Mouse (Mus musculus) heart, postnatal 0 days (tissue): ENCODE data around the gene Snx32. TPM values are rescaled to one million over a fixed set of nuclear protein-coding genes. Genes with fewer than 3 reads are reported as not detected.

Source experiments
- ATAC-seq: fragments of 200-750 bp; cut with Nextera tagmentation; 2 replicates; pipeline ENCODE4 v1.8.0; 2017; ENCODE audit warnings: low read depth, moderate number of reproducible peaks, moderate library complexity; ENCODE audit not compliant: insufficient read depth
- DNase-seq: peaks from one replicate; pipeline ENCODE4 v3.0.0-alpha.2; 2016; ENCODE audit warnings: low spot score
- H3K27ac ChIP-seq: fragments of 300-500 bp; sonication (generic); 2 replicates; pipeline ENCODE4 v1.5.1; 2014; ENCODE audit warnings: low read depth, mild to moderate bottlenecking
- H3K27me3 ChIP-seq: fragments of 300-500 bp; sonication (generic); 2 replicates; pipeline ENCODE4 v1.6.1; 2014; ENCODE audit warnings: low read length, mixed read lengths; ENCODE audit not compliant: control insufficient read depth, insufficient read depth
- H3K36me3 ChIP-seq: fragments of 300-500 bp; sonication (generic); replicated peaks from 2 replicates; pipeline ENCODE4 v1.6.1; 2014; ENCODE audit warnings: low read length, mixed read lengths; ENCODE audit not compliant: control insufficient read depth, insufficient read depth
- H3K4me1 ChIP-seq: fragments of 300-500 bp; sonication (generic); 2 replicates; pipeline ENCODE4 v1.6.1; 2014; ENCODE audit warnings: antibody characterized with exemption; ENCODE audit not compliant: control insufficient read depth, insufficient read depth
- H3K4me2 ChIP-seq: fragments of 300-500 bp; sonication (generic); 2 replicates; pipeline ENCODE4 v1.6.1; 2014; ENCODE audit warnings: low read depth, mild to moderate bottlenecking, low read length, moderate library complexity
- H3K4me3 ChIP-seq: fragments of 300-500 bp; sonication (generic); 2 replicates; pipeline ENCODE4 v1.5.1; 2014; ENCODE audit warnings: low read depth, low read length
- H3K9ac ChIP-seq: fragments of 300-500 bp; sonication (generic); replicated peaks from 2 replicates; pipeline ENCODE4 v1.6.1; 2014; ENCODE audit warnings: low read depth, low read length, mixed read lengths
- H3K9me3 ChIP-seq: fragments of 300-500 bp; sonication (generic); replicated peaks from 2 replicates; pipeline ENCODE4 v1.6.1; 2016; ENCODE audit warnings: low read length; ENCODE audit not compliant: control insufficient read depth
- CTCF ChIP-seq: IDR thresholded peaks from 2 replicates; pipeline ENCODE4 v1.5.1; 2016; ENCODE audit warnings: antibody characterized with exemption, control low read depth, low read depth
- EP300 ChIP-seq: IDR thresholded peaks from 2 replicates; pipeline ENCODE4 v1.6.1; 2016; ENCODE audit warnings: antibody characterized with exemption, low read depth
- WGBS: fragments of 180-500 bp; shearing (Covaris S2); extraction: QIAGEN DNeasy Blood & Tissue Kit; methylation state at CpG from one replicate; pipeline ENCODE4 v1.1.7; 2014; 5-methylcytosine and 5-hydroxymethylcytosine counted together
- polyA plus RNA-seq: library from polyadenylated mRNA; unstranded; fragments of >200 nt; fragmentation: Nextera tagmentation; extraction: Ambion mirVana; gene quantifications from 2 replicates; pipeline ENCODE4 v1.2.1, GENCODE M21; 2015
- total RNA-seq: library from RNA; depleted of rRNA; stranded (reverse); fragments of >200 nt; gene quantifications from 2 replicates; pipeline ENCODE4 v1.2.3, GENCODE M21; 2014; ENCODE audit warnings: low replicate concordance

Gene Snx32
- total and polyA plus RNA-seq, 2 experiments from 2014 or later = 9.1 to 22.6 TPM

- H3K9me3 ChIP-seq = no peaks in the 10 kb centered on the region
- no peak overlapping the region for H3K9ac ChIP-seq
- no peak for ATAC-seq
- no peak overlapping the region for H3K4me2 ChIP-seq
- peaks cover 32% of the 10 kb centered on the region for H3K27me3 ChIP-seq
- peaks cover 16% of the 10 kb centered on the region; the same call in 1 of the 2 replicates for H3K4me1 ChIP-seq
- TF ChIP-seq CTCF = no peak
- no peak for TF ChIP-seq EP300
- DNase-seq = no peak
- no peak overlapping the region for H3K4me3 ChIP-seq
- H3K27ac ChIP-seq = no peak overlapping the region
- 72% methylated on average over 3 of the region's 3 CpGs for WGBS
- peaks cover 11% of the 10 kb centered on the region for H3K36me3 ChIP-seq
These were observed 60.7 kb downstream of the Snx32 start for GRCm38 (mm10) chr19:5449673-5450072.

DNA sequence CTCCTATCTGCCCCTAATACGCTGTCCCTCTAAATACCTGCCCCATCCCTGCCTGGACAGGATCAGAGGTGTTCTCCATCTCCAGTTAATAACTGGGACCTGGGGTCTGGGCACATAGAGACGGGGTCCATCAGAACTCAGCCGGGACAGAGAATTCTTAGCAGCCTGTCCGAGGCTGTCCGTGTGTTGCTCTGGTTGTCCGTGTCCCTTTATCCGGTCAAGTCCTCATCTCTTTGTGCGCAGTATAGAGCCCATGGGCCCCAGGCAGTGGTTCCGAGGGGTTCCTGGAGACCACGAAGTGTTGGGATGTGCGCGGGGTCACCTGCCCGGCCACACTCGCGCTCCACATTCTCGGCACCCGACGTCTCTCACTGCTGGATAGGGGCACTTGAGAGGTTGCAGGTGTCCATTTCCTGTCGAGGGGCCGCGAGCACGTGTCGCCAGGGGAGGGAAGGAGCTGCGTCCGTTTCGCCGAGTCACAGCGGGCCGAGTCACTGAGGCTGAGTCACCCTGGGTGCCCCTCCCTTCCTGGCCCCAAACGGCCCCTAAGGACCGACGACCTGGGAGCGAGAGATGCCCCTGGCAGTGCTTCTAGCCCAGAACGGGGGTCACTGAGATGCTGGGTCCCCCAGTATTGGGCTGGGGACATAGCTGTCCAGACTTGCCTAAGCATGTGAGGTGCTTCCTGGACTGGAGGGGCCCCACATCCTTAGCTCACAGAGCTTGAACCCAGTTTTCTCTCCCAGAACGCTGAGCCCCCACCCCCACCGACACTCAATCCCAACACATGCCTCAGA, 61.8 kb downstream of the Snx32 start:
- Histone ChIP-seq H3K9ac (no peak overlapping the region), H3K27me3 (peaks cover 32% of the 10 kb centered on the region), H3K4me3 (peak overlapping the region; percentile 55), H3K4me2 (peak overlapping the region; percentile 95), H3K27ac (no peak overlapping the region), H3K9me3 (no peaks in the 10 kb centered on the region), H3K4me1 (peaks cover 16% of the 10 kb centered on the region; the same call in 1 of the 2 replicates), H3K36me3 (peaks cover under 1% of the 10 kb centered on the region; the same call in 1 of the 2 replicates)
- TF ChIP-seq CTCF (no peak), EP300 (no peak)
- WGBS = 4% methylated on average over 36 of the region's 36 CpGs
- DNase-seq (no peak), ATAC-seq (no peak)

GRCm38 (mm10) chr19:5447515-5448353, 62.6 kb downstream of the Snx32 start, which contains the start of gene Fosl1:
Gene Fosl1 (plus strand): TSS chr19:5447547.
- WGBS = under 1% methylated on average over 64 of the region's 70 CpGs
- Histone ChIP-seq H3K27me3 (peaks cover 32% of the 10 kb centered on the region), H3K36me3 (no peaks in the 10 kb centered on the region), H3K9me3 (no peaks in the 10 kb centered on the region), H3K27ac (no peak within 1 kb of the TSS), H3K4me1 (peaks cover 16% of the 10 kb centered on the region; the same call in 1 of the 2 replicates), H3K9ac (no peak within 1 kb of the TSS), H3K4me2 (peak within 1 kb of the TSS; percentile 95), H3K4me3 (peak within 1 kb of the TSS; percentile 55)
- TF ChIP-seq EP300 = no peak
- TF ChIP-seq CTCF = no peak
- ATAC-seq (peak; percentile 36), DNase-seq (no peak)

DNA sequence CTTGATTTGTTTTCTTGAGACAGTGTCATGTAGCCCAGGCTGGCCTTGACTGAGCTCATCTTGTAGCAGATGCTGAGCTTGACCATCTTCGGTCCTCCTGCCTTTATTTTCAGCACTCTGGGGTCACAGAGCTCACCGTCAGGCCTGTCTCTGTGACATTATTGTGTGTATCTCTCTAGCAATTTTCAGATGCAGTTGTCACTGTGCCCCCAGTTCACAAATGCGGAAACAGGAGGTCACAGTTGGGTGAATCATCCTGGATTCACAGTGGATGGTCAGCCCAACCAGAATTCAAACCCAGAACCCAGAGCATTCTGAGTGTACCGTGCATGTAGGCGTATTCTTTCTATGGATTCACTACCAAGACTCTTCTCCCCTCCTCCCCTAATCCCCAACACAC, 64.6 kb downstream of the Snx32 start:
- WGBS = 91% methylated on average over 5 of the region's 5 CpGs
- Histone ChIP-seq H3K27me3 (peaks cover 32% of the 10 kb centered on the region), H3K27ac (no peak overlapping the region), H3K9ac (no peak overlapping the region), H3K4me3 (no peak overlapping the region), H3K4me1 (peaks cover 16% of the 10 kb centered on the region; the same call in 1 of the 2 replicates), H3K36me3 (no peaks in the 10 kb centered on the region), H3K4me2 (no peak overlapping the region), H3K9me3 (no peaks in the 10 kb centered on the region)
- DNase-seq (no peak), ATAC-seq (no peak)
- TF ChIP-seq CTCF (no peak), EP300 (no peak)

GRCm38 (mm10) chr19:5444954-5445353, 65.4 kb downstream of the Snx32 start:
- WGBS = 51% methylated on average over 7 of the region's 7 CpGs
- ATAC-seq (no peak), DNase-seq (no peak)
- Histone ChIP-seq H3K9ac (no peak overlapping the region), H3K36me3 (no peaks in the 10 kb centered on the region), H3K4me3 (no peak overlapping the region), H3K4me1 (peaks cover 16% of the 10 kb centered on the region; the same call in 1 of the 2 replicates), H3K4me2 (no peak overlapping the region), H3K27me3 (peaks cover 30% of the 10 kb centered on the region), H3K27ac (no peak overlapping the region), H3K9me3 (0 out of 2 replicates have a peak, but pooled peaks cover 6% of the 10 kb centered on the region)
- TF ChIP-seq CTCF (no peak), EP300 (no peak)
